Mouse (Mus musculus) neural tube, postnatal 0 days (tissue): Measurements from ENCODE around the gene Rbsn. TPM values are rescaled to one million over a fixed set of nuclear protein-coding genes. Genes with fewer than 3 reads are reported as not detected.

Source experiments
- polyA plus RNA-seq: library from polyadenylated mRNA; unstranded; fragments of >200 nt; fragmentation: Nextera tagmentation; extraction: Ambion mirVana; gene quantifications from 2 replicates; pipeline ENCODE4 v1.2.1, GENCODE M21; 2015

Rbsn gene
- polyA plus RNA-seq, result 28.2 and 31.8 TPM in 2 replicates

DNA sequence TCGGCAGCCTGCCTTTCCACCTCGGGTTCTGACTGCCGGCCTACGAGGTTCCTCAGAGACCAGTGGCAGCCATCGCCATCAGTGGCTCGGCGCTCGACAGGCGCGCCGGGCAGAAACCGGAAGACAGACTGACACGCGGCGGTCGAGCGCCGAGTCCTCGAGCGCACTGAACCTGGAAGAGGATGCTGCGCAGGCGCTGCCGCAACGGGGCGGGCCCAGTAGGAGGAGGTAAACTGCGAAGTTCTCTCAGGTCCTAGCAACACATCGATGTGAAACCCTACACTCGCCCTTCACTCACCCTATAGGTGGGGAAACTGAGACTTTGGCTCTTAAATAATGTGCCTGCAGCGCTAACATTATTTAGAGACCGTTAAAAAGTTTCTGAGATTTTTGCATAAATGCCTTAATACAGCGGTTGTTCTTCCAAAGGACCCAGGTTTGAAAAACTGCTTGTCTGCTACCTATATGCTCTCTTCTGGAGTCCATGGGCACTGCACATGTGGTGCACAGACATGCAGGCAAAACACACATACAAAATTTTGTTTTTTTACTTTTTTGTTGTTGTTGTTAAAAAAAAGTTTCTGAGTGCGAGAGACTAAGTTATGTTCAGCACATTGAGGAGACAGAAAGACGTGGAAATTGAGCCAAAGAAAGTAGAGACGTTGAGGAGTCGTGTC lies at the start of gene Rbsn:
TSS of gene Rbsn (minus strand) at position 153 of the 677 bp plus-strand sequence.

DNA sequence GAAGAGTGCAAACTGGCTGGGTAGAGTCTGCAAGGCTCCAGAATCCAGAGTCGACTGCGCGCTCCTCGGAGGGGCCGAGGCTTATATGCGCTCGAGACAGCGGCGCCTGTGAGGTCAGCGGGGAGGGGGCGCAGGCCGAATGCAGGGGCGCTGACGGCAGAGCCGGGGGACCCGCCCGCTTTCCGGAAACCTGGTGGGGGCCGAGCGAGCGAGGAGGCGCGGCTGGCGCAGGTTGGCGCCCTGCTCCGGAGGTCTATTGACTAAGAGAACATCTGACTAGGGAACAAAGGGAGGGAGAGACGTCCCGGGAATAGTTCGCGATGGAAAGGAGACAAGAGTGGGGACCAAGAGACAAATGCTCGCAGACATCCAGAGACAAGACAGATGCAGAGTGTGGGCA lies 29.9 kb upstream of the Rbsn start, which contains the start of gene Trh:
TSS of gene Trh (minus strand) at position 60 of the 400 bp plus-strand sequence.

DNA sequence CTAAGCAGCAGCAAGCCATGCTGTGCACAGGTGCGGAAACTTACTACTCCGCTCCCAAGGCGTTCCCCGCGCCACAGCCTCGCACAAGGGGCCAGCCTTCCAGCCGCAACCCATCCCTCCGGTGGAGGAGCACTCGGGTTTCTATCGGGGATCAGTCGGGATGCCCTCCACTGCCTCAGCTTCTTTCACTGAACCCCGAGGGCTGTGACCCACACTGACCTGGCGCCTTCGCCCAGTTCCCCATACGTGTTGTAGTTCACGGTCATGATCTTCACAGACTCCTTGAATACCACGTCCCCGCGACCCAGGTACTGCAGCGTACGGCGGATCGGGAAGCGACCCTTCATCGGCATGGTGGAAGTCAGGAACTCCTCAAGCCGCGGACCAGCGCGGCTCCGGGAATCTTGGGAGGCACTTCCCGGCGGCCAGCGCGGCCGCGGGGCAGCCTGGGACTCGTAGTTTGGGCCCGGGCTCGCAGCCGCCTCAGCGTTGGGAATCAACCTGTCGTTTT lies 31.0 kb downstream of the Rbsn start, which contains the start of gene Mrps25:
TSS of gene Mrps25 (minus strand) at position 413 of the 511 bp plus-strand sequence.

Other genes with a start within 250 kb of the Rbsn start
- gene Fgd5, start 236.0 kb downstream of the Rbsn start, polyA plus RNA-seq, result 10.0 and 12.3 TPM in 2 replicates
- gene Nr2c2, start 123.5 kb downstream of the Rbsn start, polyA plus RNA-seq, result 30.3 and 34.2 TPM in 2 replicates
- 77.7 and 80.6 TPM in 2 replicates for gene Mrps25, start 30.9 kb downstream of the Rbsn start, polyA plus RNA-seq
- gene Trh, start 29.7 kb upstream of the Rbsn start, polyA plus RNA-seq, result 1.9 TPM in 2 replicates